Mouse (Mus musculus) layer of hippocampus, adult 6 months (tissue): ENCODE results near the gene Chad. TPM values are rescaled to one million over a fixed set of nuclear protein-coding genes. Genes with fewer than 3 reads are reported as not detected.

Experiments used
- long read RNA-seq, 2 experiments: library from polyadenylated mRNA; unstranded; transcript quantifications; one replicate each; pipeline ENCODE4 v2.0.0; 2019 to 2020
- polyA plus RNA-seq: library from polyadenylated mRNA; unstranded; fragments of <200 nt; fragmentation: Nextera tagmentation; gene quantifications from 2 replicates; pipeline ENCODE4 v1.2.3, GENCODE M21; 2021

Chad gene
- 0.19 and 0.34 TPM in 2 replicates for polyA plus RNA-seq
- long read RNA-seq, experiment 1 = 0 reads
- long read RNA-seq, experiment 2 = 0 reads

DNA sequence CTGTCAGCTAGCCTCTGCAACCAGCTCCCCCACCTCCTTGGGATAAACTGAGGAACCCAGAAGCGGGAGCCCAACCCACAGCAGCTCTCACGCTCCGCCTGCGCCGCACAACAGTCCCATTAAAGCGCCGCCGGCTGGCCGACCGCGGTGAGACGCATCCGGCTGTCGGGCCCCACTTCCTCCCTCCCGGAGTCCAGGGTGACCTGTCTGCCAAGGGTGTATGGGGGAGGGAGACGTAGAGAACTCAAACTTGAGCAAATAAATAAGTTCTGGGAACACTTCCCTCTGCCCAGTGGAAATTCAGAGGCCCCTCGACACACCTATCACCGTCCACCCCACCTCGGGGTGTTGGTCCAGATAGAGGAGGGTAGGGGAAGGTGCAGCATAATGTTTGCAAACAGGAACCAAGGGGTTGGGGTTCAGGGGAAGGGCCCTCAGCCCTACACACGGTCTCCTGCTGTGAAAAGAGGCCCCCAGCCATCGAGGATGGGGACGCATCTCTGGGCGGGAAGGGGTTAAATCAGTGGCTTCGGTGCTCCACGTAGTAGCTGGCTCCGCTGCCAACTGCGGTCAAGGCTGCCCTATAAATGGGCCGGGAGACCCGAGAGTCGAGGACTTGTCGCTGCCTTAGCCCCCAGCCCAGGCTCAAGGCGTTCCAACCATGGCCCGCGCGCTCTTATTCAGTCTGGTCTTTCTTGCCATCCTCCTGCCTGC is at the start of gene Chad:
Gene Chad, plus strand, starts transcription at position 611 of the 714 bp plus-strand sequence.

GRCm38 (mm10) chr11:94521219-94521843 is 43.5 kb upstream of the Chad start, which contains the start of gene Mycbpap:
TSS of gene Mycbpap (minus strand) at chr11:94521742.

GRCm38 (mm10) chr11:94548888-94549690 is 15.8 kb upstream of the Chad start, which contains the start of gene Rsad1:
TSS of gene Rsad1 (minus strand) at chr11:94549255.

DNA sequence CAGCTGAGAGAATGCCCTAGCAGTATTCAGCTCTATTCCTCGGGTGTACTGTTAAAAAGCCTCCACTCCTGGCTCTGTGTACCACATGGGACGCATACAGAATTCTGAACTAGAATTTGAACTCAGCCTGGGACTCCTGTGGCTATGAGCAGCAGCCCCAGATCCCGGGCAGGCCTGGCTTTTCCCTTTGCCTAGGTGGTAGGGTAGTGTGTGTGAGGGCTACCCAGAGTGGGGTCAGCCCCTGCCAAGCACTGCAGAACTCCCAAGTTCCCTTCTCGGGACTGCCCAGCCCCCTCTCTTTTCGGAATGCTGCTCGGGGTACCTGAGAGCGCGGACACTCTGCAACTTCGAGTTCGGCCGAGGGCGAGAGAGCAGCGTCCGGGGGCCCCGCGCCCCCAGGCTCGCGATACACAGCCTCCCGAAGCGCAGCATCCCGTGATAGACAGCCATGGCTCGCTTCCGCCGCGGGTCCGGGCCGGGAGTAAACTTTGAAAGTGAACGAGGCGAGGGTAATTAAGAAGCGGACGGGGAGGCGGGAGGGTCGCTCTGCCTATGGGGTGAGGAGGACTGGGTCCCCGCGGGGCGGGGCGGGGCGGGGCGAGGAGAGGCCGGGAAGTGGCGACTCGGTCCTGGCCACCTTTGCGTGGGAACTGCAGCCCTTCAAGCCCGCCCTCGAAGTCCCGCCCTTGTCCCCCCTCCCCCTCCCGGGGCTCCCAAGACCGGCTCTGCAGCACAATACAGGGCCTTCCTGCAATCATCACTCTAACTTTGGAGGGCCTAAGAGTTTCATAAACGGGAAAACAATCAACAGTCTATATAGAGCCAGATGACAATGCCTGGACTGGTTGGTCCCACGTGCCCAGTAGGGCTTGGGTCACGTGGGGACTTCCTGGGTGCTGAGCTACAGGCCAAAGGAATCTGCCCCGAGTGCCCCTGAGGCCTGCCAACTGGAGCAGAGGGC is 36.8 kb downstream of the Chad start, which contains the start of gene Acsf2:
Gene Acsf2, minus strand, starts transcription at position 551 of the 961 bp plus-strand sequence.

Other genes starting within 250 kb of the Chad start
- gene Luc7l3, start 243.1 kb upstream of the Chad start, polyA plus RNA-seq = 16.5 and 19.2 TPM in 2 replicates
- gene Ankrd40, start 237.0 kb upstream of the Chad start, polyA plus RNA-seq = 16.9 and 21.2 TPM in 2 replicates
- gene Abcc3, start 172.1 kb upstream of the Chad start, polyA plus RNA-seq = 1.4 and 2.2 TPM in 2 replicates
- gene Cacna1g, start 90.8 kb upstream of the Chad start, polyA plus RNA-seq = 4.9 and 6.2 TPM in 2 replicates
- not detected in 2 replicates for gene Spata20, start 78.9 kb upstream of the Chad start, polyA plus RNA-seq
- gene Epn3, start 65.1 kb upstream of the Chad start, polyA plus RNA-seq = 1.5 and 6.9 TPM in 2 replicates
- 2.1 and 3.4 TPM in 2 replicates for gene Mycbpap, start 43.3 kb upstream of the Chad start, polyA plus RNA-seq
- 2.7 and 3.7 TPM in 2 replicates for gene Rsad1, start 15.8 kb upstream of the Chad start, polyA plus RNA-seq
- gene Acsf2, start 36.8 kb downstream of the Chad start, polyA plus RNA-seq = 5.9 and 6.7 TPM in 2 replicates
- 25.3 and 27.7 TPM in 2 replicates for gene Lrrc59, start 64.7 kb downstream of the Chad start, polyA plus RNA-seq
- gene Mrpl27, start 88.7 kb downstream of the Chad start, polyA plus RNA-seq = 152 and 155 TPM in 2 replicates
- gene Eme1, start 88.9 kb downstream of the Chad start, polyA plus RNA-seq = 0.16 and 0.29 TPM in 2 replicates
- 12.1 and 12.7 TPM in 2 replicates for gene Xylt2, start 112.5 kb downstream of the Chad start, polyA plus RNA-seq
- gene Gm11541, start 139.5 kb downstream of the Chad start, polyA plus RNA-seq = 0.13 TPM in 1 of 2 replicates, not detected in the other
- gene Cdc34b, start 176.7 kb downstream of the Chad start, polyA plus RNA-seq = not detected in 2 replicates
- not detected in 2 replicates for gene Tmem92, start 217.7 kb downstream of the Chad start, polyA plus RNA-seq